Mouse (Mus musculus) retina, adult 2 months (tissue): Measurements from ENCODE around the gene F11r.

Experiments
- DNase-seq: peaks from one replicate; pipeline ENCODE4 v3.0.0-alpha.2; 2012; ENCODE audit warnings: low read depth, low spot score

Gene F11r

DNA sequence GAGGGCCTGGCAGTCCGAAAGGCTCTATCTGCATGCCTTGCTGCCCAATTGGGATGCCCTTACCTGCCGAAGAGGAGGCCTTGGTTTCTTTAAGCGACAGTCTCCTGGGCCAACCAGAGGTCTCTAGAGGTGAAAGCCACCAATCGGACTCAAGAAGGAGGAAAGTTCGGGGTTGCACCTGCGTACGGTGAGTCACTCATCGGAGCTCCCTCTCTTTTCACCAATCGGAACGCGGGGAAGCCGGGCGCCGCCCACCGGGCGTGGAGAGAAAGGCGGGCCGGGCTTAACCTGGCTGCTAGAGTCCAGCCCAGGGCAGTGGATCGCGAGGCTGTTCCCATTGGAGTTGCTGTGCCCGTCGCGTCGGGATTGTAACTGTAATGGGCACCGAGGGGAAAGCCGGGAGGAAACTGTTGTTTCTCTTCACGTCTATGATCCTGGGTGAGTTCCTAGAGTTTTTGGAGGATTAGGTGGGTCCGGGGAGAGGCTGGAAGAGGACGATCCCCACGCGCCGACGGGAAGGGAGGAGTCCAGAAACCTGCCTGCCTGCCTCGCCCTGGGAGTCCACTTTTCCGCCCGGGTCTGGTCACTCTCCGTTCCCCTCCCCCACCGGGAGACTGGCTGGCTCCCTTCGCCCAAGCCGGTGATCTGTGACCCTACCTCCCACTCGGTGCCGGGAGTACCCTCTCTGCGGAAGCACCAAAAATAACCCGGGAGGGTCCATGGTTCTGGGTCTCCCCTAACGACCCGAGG, at the start of gene F11r:
TSS of gene F11r (plus strand) at position 272 of the 750 bp plus-strand sequence.
- DNase-seq, result no peak

DNA sequence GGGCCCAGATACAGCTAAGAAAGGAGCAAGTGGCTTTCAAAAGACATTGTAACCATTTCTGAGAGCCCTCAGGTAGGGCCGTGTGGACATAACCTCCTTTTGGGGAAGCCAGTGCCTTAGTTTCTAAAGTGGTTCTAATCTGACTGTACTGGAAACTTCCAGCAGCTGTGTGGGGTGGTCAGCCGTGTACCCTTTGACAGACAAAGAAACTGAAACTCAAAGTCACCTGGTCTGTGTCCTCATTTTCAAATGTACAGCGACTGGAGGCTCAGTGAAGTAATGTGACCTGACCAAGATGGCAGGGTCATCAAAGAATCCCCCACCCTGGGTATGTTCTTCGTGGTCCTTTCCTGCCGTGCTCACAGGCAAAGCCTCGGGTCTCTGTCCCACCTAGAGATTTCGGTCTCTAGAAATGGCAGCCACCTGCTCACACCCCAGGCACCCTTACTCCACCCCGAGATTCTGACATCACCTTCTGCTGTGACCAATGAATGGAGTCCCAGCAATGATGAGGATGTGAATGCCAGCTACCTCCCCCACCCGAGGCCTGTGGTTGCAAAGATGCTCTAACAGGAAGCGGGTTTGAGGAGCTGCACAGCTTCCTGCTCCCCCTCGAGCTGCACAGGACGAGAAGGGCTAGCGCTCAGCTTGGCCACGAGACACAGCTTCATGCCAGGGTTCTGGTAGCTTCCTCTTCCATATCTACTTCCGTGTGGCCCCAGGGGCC, 48.8 kb upstream of the F11r start, which contains the start of gene Arhgap30:
TSS of gene Arhgap30 (plus strand) at position 579 of the 727 bp plus-strand sequence.
- DNase-seq, result no peak

DNA sequence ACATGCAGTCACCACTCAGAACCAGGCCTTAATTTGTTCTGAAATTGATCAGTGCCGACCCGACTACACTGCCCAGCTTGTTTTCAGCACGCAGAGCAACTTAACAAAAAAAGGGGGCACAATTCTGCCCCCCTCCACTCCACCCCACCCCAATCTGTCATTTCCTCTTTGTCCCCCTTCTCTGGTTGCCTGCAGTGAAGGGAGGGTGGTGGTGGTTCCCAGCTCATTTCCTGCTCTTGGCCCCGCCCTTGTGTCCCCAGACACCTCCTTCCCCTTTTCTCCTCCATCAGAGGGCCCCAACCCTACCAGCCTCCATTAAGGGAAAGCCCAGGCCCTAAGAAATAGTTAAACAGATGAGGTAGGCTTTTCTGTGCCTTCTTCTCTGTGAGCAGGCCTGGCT, 47.2 kb upstream of the F11r start:
- DNase-seq, result no peak

- no peak for DNase-seq
Measured at GRCm38 (mm10) chr1:171401821-171402220, 35.5 kb upstream of the F11r start.

- DNase-seq, result no peak
Measured at GRCm38 (mm10) chr1:171402991-171403390, 34.3 kb upstream of the F11r start.

- no peak for DNase-seq
Measured at GRCm38 (mm10) chr1:171407263-171407662, 30.1 kb upstream of the F11r start.

GRCm38 (mm10) chr1:171410231-171410630, 27.1 kb upstream of the F11r start:
- DNase-seq, result no peak

DNA sequence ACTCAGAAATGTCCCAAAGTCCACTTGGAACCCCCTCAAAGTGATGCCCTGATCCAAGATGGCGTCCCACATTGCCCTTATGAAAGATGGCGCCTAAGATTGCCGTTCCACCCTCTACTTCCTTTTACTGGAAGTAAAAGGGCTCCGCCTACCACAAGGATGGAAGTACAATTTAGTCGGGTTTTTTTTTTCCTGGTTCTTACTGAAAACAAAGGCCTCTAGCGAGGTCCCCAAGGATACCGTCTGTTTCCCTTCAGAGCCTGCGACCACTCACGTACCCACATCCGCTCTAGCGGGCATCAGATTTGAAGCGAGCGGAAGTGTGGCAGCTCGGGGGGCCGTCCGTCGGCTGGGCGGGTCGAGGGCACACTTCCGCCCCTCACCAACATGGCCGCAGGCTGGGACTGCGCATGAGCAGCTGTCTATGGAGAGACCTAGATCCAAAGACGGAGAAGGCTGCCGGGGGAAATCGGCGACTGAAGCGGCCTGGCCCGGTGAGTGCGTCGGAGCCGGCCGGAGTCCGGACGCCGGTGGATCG, 26.3 kb upstream of the F11r start, which contains the start of gene Usf1:
TSS of gene Usf1 (plus strand) at position 367 of the 538 bp plus-strand sequence.
- peak; percentile 91 for DNase-seq

- DNase-seq, result no peak
Measured at GRCm38 (mm10) chr1:171411492-171411941, 25.8 kb upstream of the F11r start.

DNA sequence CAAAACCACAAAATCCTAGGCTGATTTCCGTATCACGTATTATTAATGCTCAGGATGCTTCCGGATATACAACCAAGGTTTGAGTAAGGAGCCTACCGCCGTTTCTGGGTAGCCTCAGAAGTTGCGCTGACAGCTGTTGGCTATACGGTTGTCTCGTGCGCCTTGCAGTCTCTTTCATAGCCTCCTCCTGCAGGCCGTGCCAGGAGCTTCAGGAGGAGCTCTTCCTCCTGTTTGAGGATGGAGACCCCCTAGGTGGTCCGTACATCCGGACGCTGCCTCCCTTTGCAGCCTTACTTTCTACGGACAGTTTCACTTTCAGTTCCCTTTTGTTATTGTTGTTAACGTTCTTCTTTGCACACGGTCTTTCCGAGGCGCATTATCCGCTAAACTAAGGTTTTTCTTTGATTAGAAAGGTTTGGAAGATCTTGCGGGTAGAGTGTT, 25.3 kb upstream of the F11r start:
- DNase-seq, result no peak

- no peak for DNase-seq
Measured at GRCm38 (mm10) chr1:171412446-171412845, 24.9 kb upstream of the F11r start.

GRCm38 (mm10) chr1:171413608-171414007, 23.7 kb upstream of the F11r start:
- no peak for DNase-seq

DNA sequence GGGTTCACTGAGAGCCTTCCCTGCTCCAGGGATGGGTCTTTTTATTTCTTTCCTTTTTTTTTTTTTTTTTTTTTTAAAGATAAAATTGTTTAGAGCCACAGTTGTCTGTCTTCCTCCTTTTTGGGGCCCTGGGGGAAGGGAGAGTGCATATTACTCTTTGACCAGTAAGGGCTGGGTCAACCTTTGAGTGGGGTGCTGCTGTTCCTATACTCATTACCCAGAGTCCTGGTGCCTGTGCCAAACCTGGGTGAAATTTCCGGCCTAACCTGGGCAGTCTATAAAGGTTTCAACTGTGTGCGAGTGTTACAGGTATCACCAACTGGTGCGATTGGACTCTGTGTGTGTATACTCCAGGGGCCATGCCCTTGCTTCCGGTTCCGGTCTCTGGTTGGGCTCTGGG, 18.7 kb upstream of the F11r start, which contains the start of gene Tstd1:
TSS of gene Tstd1 (plus strand) at position 213 of the 400 bp plus-strand sequence.
- DNase-seq, result no peak

GRCm38 (mm10) chr1:171419291-171419882, 17.9 kb upstream of the F11r start:
- DNase-seq, result no peak

GRCm38 (mm10) chr1:171419905-171420304, 17.4 kb upstream of the F11r start:
- DNase-seq, result no peak

GRCm38 (mm10) chr1:171422504-171423095, 14.7 kb upstream of the F11r start:
- no peak for DNase-seq

- no peak for DNase-seq
Measured at GRCm38 (mm10) chr1:171424638-171425037, 12.7 kb upstream of the F11r start.

- no peak for DNase-seq
Measured at GRCm38 (mm10) chr1:171425126-171425525, 12.2 kb upstream of the F11r start.

DNA sequence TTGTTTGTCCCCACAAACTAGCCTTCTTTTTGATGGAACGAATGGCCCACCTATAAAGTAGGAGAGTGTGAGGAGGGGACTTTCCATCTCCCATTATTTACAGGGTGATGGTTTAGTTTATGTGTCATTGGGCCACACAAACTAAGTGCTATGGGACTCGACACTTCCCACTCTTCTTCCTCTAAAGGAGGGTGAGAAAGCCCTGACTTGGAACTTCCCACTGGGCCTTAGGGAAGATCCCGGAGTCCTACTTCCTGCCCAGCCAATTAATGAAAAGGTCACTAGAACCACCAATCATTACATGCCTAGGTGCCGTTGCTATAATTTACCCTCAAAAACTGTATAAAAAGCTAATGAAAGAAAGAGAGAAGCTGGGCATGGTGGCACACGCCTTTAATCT, 5.2 kb upstream of the F11r start:
- DNase-seq, result no peak

DNA sequence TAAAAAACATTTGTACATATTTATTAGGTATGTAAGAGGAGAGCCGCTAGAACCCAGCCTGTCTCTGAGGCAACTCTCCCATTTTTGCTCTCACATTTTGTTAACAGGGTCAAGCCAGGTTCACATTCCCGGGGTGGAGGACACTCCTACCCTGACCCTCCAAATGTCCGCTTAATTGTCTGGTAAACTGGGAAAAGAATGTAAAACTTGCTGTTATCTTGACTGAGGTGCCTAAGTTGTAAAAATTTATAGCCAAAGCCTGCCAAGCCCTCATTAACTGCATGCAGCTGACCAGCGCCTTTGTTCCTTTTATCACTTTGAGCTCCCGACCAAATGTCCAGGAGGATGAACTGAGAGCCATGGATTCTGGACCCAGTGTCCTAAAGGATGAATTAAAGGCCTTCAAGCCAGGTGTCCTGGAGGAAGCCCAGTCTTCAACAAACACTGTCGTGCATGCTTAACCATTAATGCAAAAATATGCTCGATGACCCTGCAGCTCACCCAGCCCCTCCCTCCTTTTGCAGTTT, 2.0 kb upstream of the F11r start:
- no peak for DNase-seq

GRCm38 (mm10) chr1:171435974-171436373, 1.4 kb upstream of the F11r start:
- DNase-seq, result no peak
